9 mouse cellular contexts compared by ENCODE assay signal in genomic region chr4:154297761-154298160, GRCm38 (mm10). TPM values are rescaled to one million over a fixed set of nuclear protein-coding genes. Genes with fewer than 3 reads are reported as not detected.
DNase-seq lines count a peak whose midpoint lies in the region; ATAC-seq and TF ChIP-seq lines count a peak whose summit lies in the region.
"Had no signal": no experiment of that assay in that cellular context is flagged by ENCODE, and none has a peak within 500 bp of the region (broad histone marks: within the 10 kb centered on the region; RNA-seq: fewer than 3 reads in every experiment).

No protein-coding gene starts in this region.

- DNase-seq in R1 (ENCODE audit: low read depth, low spot score) = peak; percentile 75
- DNase-seq in embryo, embryonic 9.5 days (ENCODE audit: extremely low spot score) = peak; percentile 68
- DNase-seq in kidney, postnatal 0 days (ENCODE audit: low spot score) = peak; percentile 54
- peak; percentile 44 for DNase-seq in lung, postnatal 10 days
- DNase-seq in spleen, postnatal 14 days (ENCODE audit: low spot score in 2 of 2) = no peak
- no peak for DNase-seq in hindbrain, embryonic 14.5 days (ENCODE audit: low spot score)
- DNase-seq in adrenal gland, postnatal 10 days = no peak
- DNase-seq: heart, adult 18-20 months; thymus, postnatal 14 days had no signal

- H3K4me1 ChIP-seq in kidney, postnatal 0 days (replicated peaks; ENCODE audit: insufficient read depth, low read length) = peaks cover 22% of the 10 kb centered on the region; the same call in 1 of the 2 replicates
- H3K4me1 ChIP-seq in hindbrain, embryonic 14.5 days (replicated peaks; ENCODE audit: control insufficient read depth, insufficient read depth, low read length) = peaks cover 16% of the 10 kb centered on the region; the same call in 1 of the 2 replicates

- no peak for TF ChIP-seq CTCF in kidney, postnatal 0 days (IDR thresholded peaks at IDR 0.05; ENCODE audit: low read depth)

- no peak overlapping the region for H3K4me3 ChIP-seq in kidney, postnatal 0 days (replicated peaks; ENCODE audit: low read depth, low read length)
- no peak overlapping the region for H3K4me3 ChIP-seq in hindbrain, embryonic 14.5 days (replicated peaks; ENCODE audit: low read length)

- ATAC-seq in kidney, postnatal 0 days (replicated peaks; ENCODE audit: low FRiP score, low read depth) = no peak
- no peak for ATAC-seq in hindbrain, embryonic 14.5 days (ENCODE audit: low FRiP score)

- no peak overlapping the region for H3K9ac ChIP-seq in kidney, postnatal 0 days (ENCODE audit: low read depth, low read length)
- H3K9ac ChIP-seq in hindbrain, embryonic 14.5 days = no peak overlapping the region

- H3K36me3 ChIP-seq in kidney, postnatal 0 days (ENCODE audit: insufficient read depth, low read length) = no peaks in the 10 kb centered on the region
- no peaks in the 10 kb centered on the region for H3K36me3 ChIP-seq in hindbrain, embryonic 14.5 days (replicated peaks; ENCODE audit: control insufficient read depth, insufficient read depth)

- H3K27me3 ChIP-seq in kidney, postnatal 0 days (ENCODE audit: insufficient read depth, low read length) = peaks cover 11% of the 10 kb centered on the region; the same call in 1 of the 2 replicates
- H3K27me3 ChIP-seq in hindbrain, embryonic 14.5 days (ENCODE audit: control insufficient read depth, insufficient read depth, low read length) = peaks cover 37% of the 10 kb centered on the region

- 26% methylated on average over 9 of the region's 9 CpGs for WGBS in kidney, postnatal 0 days
- WGBS in hindbrain, embryonic 14.5 days = 39% methylated on average over 9 of the region's 9 CpGs

- peak overlapping the region; percentile 31 for H3K4me2 ChIP-seq in kidney, postnatal 0 days (ENCODE audit: low read length)
- H3K4me2 ChIP-seq in hindbrain, embryonic 14.5 days (replicated peaks) = no peak overlapping the region

- peak overlapping the region; percentile 78 for H3K27ac ChIP-seq in kidney, postnatal 0 days
- H3K27ac ChIP-seq in hindbrain, embryonic 14.5 days = no peak overlapping the region

- no peaks in the 10 kb centered on the region for H3K9me3 ChIP-seq in kidney, postnatal 0 days (replicated peaks; ENCODE audit: low read length)
- H3K9me3 ChIP-seq in hindbrain, embryonic 14.5 days (ENCODE audit: control insufficient read depth, low read length) = no peaks in the 10 kb centered on the region

RNA-seq across cellular contexts. Expression of gene Arhgef16, which starts 3.7 kb away (rescaled TPM):
- 39.8 and 44.6 TPM in 2 replicates for polyA plus RNA-seq in kidney, postnatal 0 days (2015; fragmentation: Nextera tagmentation; extraction: Ambion mirVana)
- 1.4 and 1.5 TPM in 2 replicates for polyA plus RNA-seq in hindbrain, embryonic 14.5 days (2014; fragmentation: Nextera tagmentation; extraction: Ambion mirVana)
- total RNA-seq in adrenal gland, postnatal 10 days (2021) = 1 to 10 TPM; 1.7 to 2.4 TPM

RNA-seq across cellular contexts. Expression of gene B230104I21Rik, which starts 38.2 kb away (rescaled TPM):
- not detected in 2 replicates for polyA plus RNA-seq in kidney, postnatal 0 days (2015; fragmentation: Nextera tagmentation; extraction: Ambion mirVana)
- polyA plus RNA-seq in hindbrain, embryonic 14.5 days (2014; fragmentation: Nextera tagmentation; extraction: Ambion mirVana) = not detected in 2 replicates
- total RNA-seq in adrenal gland, postnatal 10 days (2021) = not detected
- total RNA-seq: heart, adult 18-20 months had no signal

Comparison
In these comparisons a context has a peak if more than half of its experiments do, and no peak if none do; other contexts are left out.
1. DNase-seq: peak in R1 (single experiment), embryo, embryonic 9.5 days (single experiment), kidney, postnatal 0 days (single experiment) and lung, postnatal 10 days (single experiment); none in spleen, postnatal 14 days (0 of 2), hindbrain, embryonic 14.5 days (single experiment) and adrenal gland, postnatal 10 days (single experiment).
2. RNA of gene Arhgef16, which starts 3.7 kb away (polyA plus RNA-seq): 39.8 to 44.6 TPM in kidney, postnatal 0 days; 1.4 to 1.5 TPM in hindbrain, embryonic 14.5 days; every median in the first group is over 10 times any median in the second.